Mouse (Mus musculus): ENCODE measurements at regions not wholly inside any gene's neighbourhood (a gene's known extent, or its start where the extent isn't known, plus 50 kb on each side); places are given as distances from the start of the nearest gene placed in this dataset.
A peak's percentile ranks its signal among the peaks of the same experiment; 100 is the strongest.

DNA sequence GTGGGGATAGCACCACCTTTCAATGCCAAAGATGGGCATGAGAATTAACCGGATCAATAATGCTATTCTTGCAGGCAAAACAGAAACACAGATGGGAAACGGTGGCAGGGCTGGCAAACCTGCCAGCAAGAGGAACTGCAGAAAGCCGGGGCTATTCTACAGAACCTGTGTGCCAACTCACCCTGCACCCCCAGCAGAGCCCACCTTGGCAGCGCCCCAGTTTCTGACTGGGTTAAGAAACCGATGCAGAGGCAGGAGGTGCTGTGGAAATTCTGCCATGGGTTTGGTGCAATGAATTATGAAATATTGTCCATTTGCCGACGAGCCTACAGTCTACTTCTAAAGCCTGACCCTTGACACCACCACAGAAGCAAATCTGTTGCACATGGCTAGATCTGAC lies 112.7 kb upstream of the Xylt1 start:
- no peak overlapping the region for H3K9ac ChIP-seq (ENCODE audit: low read depth, low read length)
- no peak overlapping the region for H3K27ac ChIP-seq (ENCODE audit: low read length)
- 70% methylated on average over 7 of the region's 7 CpGs for whole genome bisulfite sequencing (ENCODE audit: insufficient replicate concordance)
- no peaks in the 10 kb centered on the region for H3K4me1 ChIP-seq (ENCODE audit: control insufficient read depth, low read depth, low read length)
- H3K4me2 ChIP-seq (ENCODE audit: low read depth, low read length) = no peak overlapping the region
- no peak overlapping the region for H3K4me3 ChIP-seq (ENCODE audit: low read depth, low read length)
- H3K36me3 ChIP-seq (ENCODE audit: control insufficient read depth, insufficient read depth) = no peaks in the 10 kb centered on the region
- ATAC-seq (ENCODE audit: low read depth) = no peak
- H3K9me3 ChIP-seq (replicated peaks; ENCODE audit: control insufficient read depth, low read length) = no peaks in the 10 kb centered on the region
- H3K27me3 ChIP-seq (ENCODE audit: control insufficient read depth, insufficient read depth, low read depth, low read length) = 0 out of 2 replicates have a peak, but pooled peaks cover 4% of the 10 kb centered on the region

DNA sequence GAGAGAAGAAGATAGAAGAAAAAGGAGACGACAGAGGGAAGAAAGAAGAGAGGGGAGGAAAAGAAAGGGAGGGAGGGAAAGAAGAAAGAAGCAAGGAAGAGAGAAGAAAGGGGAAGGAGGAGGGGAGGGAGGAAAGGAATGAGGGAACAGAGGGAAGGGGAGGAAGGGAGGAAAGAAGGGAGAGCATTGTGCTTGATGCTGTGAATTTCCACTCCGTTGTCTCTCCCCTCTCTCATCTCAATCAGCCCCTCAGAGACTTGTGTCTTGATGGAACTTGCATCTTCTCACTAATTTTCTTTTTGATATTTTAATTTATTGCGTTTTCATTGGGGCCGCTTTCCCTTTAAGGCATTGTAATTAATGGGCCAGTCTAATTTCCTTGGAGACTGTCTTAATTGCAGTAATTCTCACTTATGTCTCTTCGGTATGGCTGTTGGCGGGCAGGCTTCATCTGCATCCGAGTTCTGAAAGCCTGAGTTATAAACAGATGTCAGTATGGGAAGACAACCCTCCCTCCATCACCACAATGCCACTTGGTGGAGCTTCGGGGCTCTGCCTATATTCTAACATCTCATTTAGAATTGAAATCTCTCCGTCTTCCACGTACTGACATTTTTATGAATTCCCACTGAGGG lies 111.4 kb upstream of the Xylt1 start:
- no peak overlapping the region for H3K4me3 ChIP-seq (ENCODE audit: low read depth, low read length)
- H3K27ac ChIP-seq (ENCODE audit: low read length) = no peak overlapping the region
- H3K4me1 ChIP-seq (ENCODE audit: control insufficient read depth, low read depth, low read length) = no peaks in the 10 kb centered on the region
- H3K9me3 ChIP-seq (replicated peaks; ENCODE audit: control insufficient read depth, low read length) = no peaks in the 10 kb centered on the region
- WGBS (ENCODE audit: insufficient replicate concordance) = 63% methylated on average over 10 of the region's 10 CpGs
- H3K36me3 ChIP-seq (ENCODE audit: control insufficient read depth, insufficient read depth) = no peaks in the 10 kb centered on the region
- no peak overlapping the region for H3K9ac ChIP-seq (ENCODE audit: low read depth, low read length)
- H3K4me2 ChIP-seq (ENCODE audit: low read depth, low read length) = no peak overlapping the region
- ATAC-seq (ENCODE audit: low read depth) = no peak
- H3K27me3 ChIP-seq (ENCODE audit: control insufficient read depth, insufficient read depth, low read depth, low read length) = 0 out of 2 replicates have a peak, but pooled peaks cover 4% of the 10 kb centered on the region

DNA sequence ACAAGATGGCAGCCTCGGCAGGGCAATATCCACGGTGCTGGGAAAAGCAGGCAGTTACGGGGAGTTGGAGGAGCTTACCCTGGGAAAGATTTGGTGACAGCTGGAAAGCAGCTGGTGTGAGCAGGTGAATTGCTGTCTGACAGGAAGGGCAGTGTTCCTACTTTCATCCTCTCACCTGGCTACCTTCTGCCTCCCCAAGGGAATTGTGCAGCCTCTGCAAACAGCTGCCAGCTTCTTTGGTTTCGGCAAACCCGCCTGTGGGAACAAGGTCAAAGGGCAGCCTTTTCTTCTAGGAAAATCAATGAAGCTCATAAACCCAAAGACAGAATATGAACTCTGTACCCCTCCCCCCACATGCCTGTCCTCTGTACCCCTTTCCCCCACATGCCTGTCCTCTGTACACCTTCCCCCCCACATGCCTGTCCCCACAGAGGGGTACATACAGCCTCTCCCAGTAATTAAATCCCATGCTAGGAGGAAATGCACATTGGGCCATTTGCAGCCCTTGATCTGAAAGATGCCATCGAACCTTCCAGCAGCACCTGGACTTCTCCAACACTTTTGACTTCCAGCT lies 102.3 kb upstream of the Xylt1 start:
- peaks cover 19% of the 10 kb centered on the region for H3K27me3 ChIP-seq (ENCODE audit: control insufficient read depth, insufficient read depth, low read depth, low read length)
- H3K27ac ChIP-seq (ENCODE audit: low read length) = no peak overlapping the region
- 45% methylated on average over 6 of the region's 6 CpGs for WGBS (ENCODE audit: insufficient replicate concordance)
- no peaks in the 10 kb centered on the region for H3K36me3 ChIP-seq (ENCODE audit: control insufficient read depth, insufficient read depth)
- H3K9me3 ChIP-seq (replicated peaks; ENCODE audit: control insufficient read depth, low read length) = no peaks in the 10 kb centered on the region
- H3K4me2 ChIP-seq (ENCODE audit: low read depth, low read length) = no peak overlapping the region
- ATAC-seq (ENCODE audit: low read depth) = no peak
- H3K4me1 ChIP-seq (ENCODE audit: control insufficient read depth, low read depth, low read length) = no peaks in the 10 kb centered on the region
- H3K4me3 ChIP-seq (ENCODE audit: low read depth, low read length) = no peak overlapping the region
- H3K9ac ChIP-seq (ENCODE audit: low read depth, low read length) = no peak overlapping the region

DNA sequence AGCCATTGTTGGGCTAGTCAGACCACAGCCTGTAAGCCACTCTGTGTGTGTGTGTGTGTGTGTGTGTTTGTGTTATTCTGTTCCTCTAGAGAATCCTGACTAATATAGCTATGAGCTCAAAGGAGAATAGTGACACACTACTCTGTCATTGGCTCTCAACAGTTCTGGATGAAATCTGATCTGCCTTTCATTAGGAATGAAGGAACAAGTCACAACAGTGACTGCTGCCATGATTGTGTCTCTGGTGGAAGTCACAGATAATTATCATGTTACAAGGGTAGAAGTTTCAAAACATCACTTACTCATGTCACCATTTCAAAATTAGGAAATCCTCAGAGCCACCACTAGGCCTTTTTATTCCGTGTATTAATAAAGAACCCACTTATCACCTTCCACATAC lies 98.6 kb upstream of the Xylt1 start:
- H3K27ac ChIP-seq (ENCODE audit: low read length) = no peak overlapping the region
- H3K9me3 ChIP-seq (replicated peaks; ENCODE audit: control insufficient read depth, low read length) = no peaks in the 10 kb centered on the region
- 57% methylated on average over 1 of the region's 1 CpGs for WGBS (ENCODE audit: insufficient replicate concordance)
- H3K4me3 ChIP-seq (ENCODE audit: low read depth, low read length) = no peak overlapping the region
- no peak for ATAC-seq (ENCODE audit: low read depth)
- H3K4me2 ChIP-seq (ENCODE audit: low read depth, low read length) = no peak overlapping the region
- no peaks in the 10 kb centered on the region for H3K36me3 ChIP-seq (ENCODE audit: control insufficient read depth, insufficient read depth)
- H3K9ac ChIP-seq (ENCODE audit: low read depth, low read length) = no peak overlapping the region
- no peaks in the 10 kb centered on the region for H3K4me1 ChIP-seq (ENCODE audit: control insufficient read depth, low read depth, low read length)
- H3K27me3 ChIP-seq (ENCODE audit: control insufficient read depth, insufficient read depth, low read depth, low read length) = peaks cover 19% of the 10 kb centered on the region

DNA sequence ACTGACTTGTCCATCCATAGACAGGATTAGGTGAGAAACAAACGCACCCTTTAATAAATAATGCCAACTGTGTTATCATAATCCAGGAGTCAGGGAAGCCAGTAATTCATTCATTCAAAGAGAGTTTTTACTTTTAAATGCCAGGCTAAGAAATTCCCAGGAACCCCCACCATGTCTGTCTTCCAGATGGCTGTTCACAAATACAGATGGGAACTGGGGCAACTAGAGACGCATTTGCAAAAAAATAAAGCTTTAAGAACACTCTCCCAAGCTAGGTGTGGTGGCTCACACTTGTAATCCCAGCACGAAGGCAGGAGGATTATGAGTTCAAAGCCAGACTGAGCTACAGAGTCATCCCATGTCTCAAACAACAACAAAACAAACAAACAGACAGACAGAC lies 95.6 kb upstream of the Xylt1 start:
- no peaks in the 10 kb centered on the region for H3K4me1 ChIP-seq (ENCODE audit: control insufficient read depth, low read depth, low read length)
- no peaks in the 10 kb centered on the region for H3K9me3 ChIP-seq (replicated peaks; ENCODE audit: control insufficient read depth, low read length)
- peaks cover 30% of the 10 kb centered on the region for H3K27me3 ChIP-seq (ENCODE audit: control insufficient read depth, insufficient read depth, low read depth, low read length)
- no peak overlapping the region for H3K27ac ChIP-seq (ENCODE audit: low read length)
- 71% methylated on average over 3 of the region's 3 CpGs for WGBS (ENCODE audit: insufficient replicate concordance)
- H3K4me3 ChIP-seq (ENCODE audit: low read depth, low read length) = no peak overlapping the region
- ATAC-seq (ENCODE audit: low read depth) = no peak
- no peaks in the 10 kb centered on the region for H3K36me3 ChIP-seq (ENCODE audit: control insufficient read depth, insufficient read depth)
- no peak overlapping the region for H3K4me2 ChIP-seq (ENCODE audit: low read depth, low read length)
- no peak overlapping the region for H3K9ac ChIP-seq (ENCODE audit: low read depth, low read length)

DNA sequence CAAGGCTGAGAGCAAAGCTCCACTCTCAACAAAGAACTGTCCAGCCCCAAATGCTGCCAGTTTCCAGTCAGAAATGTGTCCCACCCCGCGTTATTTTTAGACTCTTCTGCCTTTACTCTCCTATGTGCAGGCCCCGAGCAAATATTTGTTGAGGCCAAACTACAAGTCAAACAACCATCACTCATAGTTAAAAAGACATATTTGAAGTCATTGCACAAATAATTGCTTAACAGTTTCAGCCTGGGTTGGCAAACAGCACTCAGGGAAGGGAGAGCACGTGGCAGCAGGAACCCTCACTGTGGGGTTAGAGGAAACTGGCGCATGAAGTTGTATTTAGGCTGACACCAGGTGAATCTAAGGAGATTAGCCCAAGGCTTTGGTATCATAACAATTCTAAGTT lies 94.8 kb upstream of the Xylt1 start:
- Histone ChIP-seq H3K27me3 (ENCODE audit: control insufficient read depth, insufficient read depth, low read depth, low read length) (peaks cover 25% of the 10 kb centered on the region), H3K4me1 (ENCODE audit: control insufficient read depth, low read depth, low read length) (no peaks in the 10 kb centered on the region), H3K27ac (ENCODE audit: low read length) (no peak overlapping the region), H3K9me3 (replicated peaks; ENCODE audit: control insufficient read depth, low read length) (no peaks in the 10 kb centered on the region), H3K4me3 (ENCODE audit: low read depth, low read length) (no peak overlapping the region), H3K36me3 (ENCODE audit: control insufficient read depth, insufficient read depth) (no peaks in the 10 kb centered on the region), H3K4me2 (ENCODE audit: low read depth, low read length) (no peak overlapping the region), H3K9ac (ENCODE audit: low read depth, low read length) (no peak overlapping the region)
- ATAC-seq (ENCODE audit: low read depth) = peak; percentile 45
- 49% methylated on average over 5 of the region's 5 CpGs for WGBS (ENCODE audit: insufficient replicate concordance)

DNA sequence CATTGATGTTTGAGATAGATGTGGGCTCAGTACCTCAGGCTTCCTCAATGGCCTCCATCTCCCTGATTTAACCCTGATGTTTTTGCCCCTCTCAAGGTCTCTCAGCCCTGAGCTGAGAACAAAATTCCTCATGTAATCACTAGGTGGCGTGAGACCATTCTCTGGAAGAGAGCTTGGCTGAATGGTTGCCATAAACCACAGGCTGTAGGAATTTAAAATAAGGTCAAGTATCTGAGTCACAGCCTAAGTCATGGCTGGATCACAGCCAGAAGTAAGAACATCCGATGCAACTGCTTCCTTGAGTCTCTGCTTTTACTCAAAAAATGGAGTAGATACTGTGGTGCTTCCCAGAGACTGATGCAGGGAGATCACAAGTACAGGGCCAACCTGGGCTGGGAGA lies 77.1 kb upstream of the Xylt1 start:
- Histone ChIP-seq H3K4me1 (ENCODE audit: control insufficient read depth, low read depth, low read length) (no peaks in the 10 kb centered on the region), H3K4me2 (ENCODE audit: low read depth, low read length) (no peak overlapping the region), H3K4me3 (ENCODE audit: low read depth, low read length) (no peak overlapping the region), H3K27ac (ENCODE audit: low read length) (no peak overlapping the region), H3K9ac (ENCODE audit: low read depth, low read length) (no peak overlapping the region), H3K27me3 (ENCODE audit: control insufficient read depth, insufficient read depth, low read depth, low read length) (no peaks in the 10 kb centered on the region), H3K9me3 (replicated peaks; ENCODE audit: control insufficient read depth, low read length) (no peaks in the 10 kb centered on the region), H3K36me3 (ENCODE audit: control insufficient read depth, insufficient read depth) (no peaks in the 10 kb centered on the region)
- ATAC-seq (ENCODE audit: low read depth) = no peak
- whole genome bisulfite sequencing (ENCODE audit: insufficient replicate concordance) = 27% methylated on average over 2 of the region's 2 CpGs

DNA sequence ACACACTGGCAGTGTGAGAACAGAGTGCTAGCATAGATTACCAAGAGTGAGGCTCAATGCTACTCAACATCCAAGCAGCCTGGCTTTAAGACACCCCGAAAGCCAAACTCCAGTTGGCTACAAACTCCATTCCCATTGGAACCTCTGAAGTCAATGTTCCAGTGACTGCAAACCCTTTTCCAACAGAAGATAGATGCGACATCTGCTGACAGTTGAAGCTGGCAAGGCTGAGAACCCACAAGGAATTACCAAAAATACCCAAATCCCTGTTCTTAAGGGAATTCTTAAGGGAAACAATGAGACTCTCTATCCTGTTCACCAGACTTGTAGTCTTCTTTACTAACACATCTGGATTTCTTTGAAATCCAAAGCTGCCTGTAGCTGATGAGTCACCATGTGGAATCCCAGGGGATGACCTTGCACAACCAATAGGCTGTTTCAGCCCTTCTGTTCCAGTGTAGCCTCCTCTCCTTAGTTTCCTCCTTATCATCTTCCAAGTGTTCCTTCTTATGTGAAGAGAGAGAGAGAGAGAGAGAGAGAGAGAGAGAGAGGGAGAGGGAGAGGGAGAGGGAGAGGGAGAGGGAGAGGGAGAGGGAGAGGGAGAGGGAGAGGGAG lies 70.1 kb upstream of the Xylt1 start:
- ATAC-seq (ENCODE audit: low read depth) = no peak
- Histone ChIP-seq H3K4me1 (ENCODE audit: control insufficient read depth, low read depth, low read length) (no peaks in the 10 kb centered on the region), H3K36me3 (ENCODE audit: control insufficient read depth, insufficient read depth) (no peaks in the 10 kb centered on the region), H3K27me3 (ENCODE audit: control insufficient read depth, insufficient read depth, low read depth, low read length) (no peaks in the 10 kb centered on the region; the same call in 1 of the 2 replicates), H3K4me2 (ENCODE audit: low read depth, low read length) (no peak overlapping the region), H3K27ac (ENCODE audit: low read length) (no peak overlapping the region), H3K9ac (ENCODE audit: low read depth, low read length) (no peak overlapping the region), H3K4me3 (ENCODE audit: low read depth, low read length) (no peak overlapping the region), H3K9me3 (replicated peaks; ENCODE audit: control insufficient read depth, low read length) (no peaks in the 10 kb centered on the region)
- WGBS (ENCODE audit: insufficient replicate concordance) = 50% methylated on average over 2 of the region's 2 CpGs

DNA sequence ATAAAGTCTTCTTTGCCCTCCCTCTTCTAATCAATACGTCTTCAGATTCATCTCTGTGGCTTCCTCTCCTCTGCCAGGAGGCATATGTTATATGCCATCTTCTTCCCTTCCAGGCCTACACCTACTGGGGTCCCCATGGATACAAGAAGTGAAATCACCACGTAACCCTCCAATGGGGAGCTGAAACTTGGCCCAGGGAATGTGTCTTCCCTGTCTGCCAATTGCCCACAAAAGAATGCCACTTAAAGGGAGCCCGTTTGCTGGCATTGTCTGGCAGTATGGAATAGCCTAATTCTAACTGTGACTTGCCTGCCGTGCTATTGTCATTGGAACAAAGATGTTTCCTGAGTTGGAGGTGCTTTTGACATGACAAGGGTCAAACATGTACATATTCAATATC lies 69.5 kb upstream of the Xylt1 start:
- Histone ChIP-seq H3K4me2 (ENCODE audit: low read depth, low read length) (no peak overlapping the region), H3K4me3 (ENCODE audit: low read depth, low read length) (no peak overlapping the region), H3K4me1 (ENCODE audit: control insufficient read depth, low read depth, low read length) (no peaks in the 10 kb centered on the region), H3K27ac (ENCODE audit: low read length) (no peak overlapping the region), H3K27me3 (ENCODE audit: control insufficient read depth, insufficient read depth, low read depth, low read length) (no peaks in the 10 kb centered on the region; the same call in 1 of the 2 replicates), H3K36me3 (ENCODE audit: control insufficient read depth, insufficient read depth) (no peaks in the 10 kb centered on the region), H3K9me3 (replicated peaks; ENCODE audit: control insufficient read depth, low read length) (no peaks in the 10 kb centered on the region), H3K9ac (ENCODE audit: low read depth, low read length) (no peak overlapping the region)
- 54% methylated on average over 4 of the region's 4 CpGs for WGBS (ENCODE audit: insufficient replicate concordance)
- no peak for ATAC-seq (ENCODE audit: low read depth)

All from liver, embryonic 16.5 days (tissue).